Mouse (Mus musculus) right cerebral cortex, postnatal 36 days (tissue): Measurements from ENCODE around the gene B3gnt8.
A peak's percentile ranks its signal among the peaks of the same experiment; 100 is the strongest.

Experiments
- DNase-seq, 2 experiments: peaks; one replicate each; pipeline ENCODE4 v3.0.0; 2022; ENCODE audit warnings: low spot score in 2 of 2, mixed read lengths in 1 of 2

Gene B3gnt8

DNA sequence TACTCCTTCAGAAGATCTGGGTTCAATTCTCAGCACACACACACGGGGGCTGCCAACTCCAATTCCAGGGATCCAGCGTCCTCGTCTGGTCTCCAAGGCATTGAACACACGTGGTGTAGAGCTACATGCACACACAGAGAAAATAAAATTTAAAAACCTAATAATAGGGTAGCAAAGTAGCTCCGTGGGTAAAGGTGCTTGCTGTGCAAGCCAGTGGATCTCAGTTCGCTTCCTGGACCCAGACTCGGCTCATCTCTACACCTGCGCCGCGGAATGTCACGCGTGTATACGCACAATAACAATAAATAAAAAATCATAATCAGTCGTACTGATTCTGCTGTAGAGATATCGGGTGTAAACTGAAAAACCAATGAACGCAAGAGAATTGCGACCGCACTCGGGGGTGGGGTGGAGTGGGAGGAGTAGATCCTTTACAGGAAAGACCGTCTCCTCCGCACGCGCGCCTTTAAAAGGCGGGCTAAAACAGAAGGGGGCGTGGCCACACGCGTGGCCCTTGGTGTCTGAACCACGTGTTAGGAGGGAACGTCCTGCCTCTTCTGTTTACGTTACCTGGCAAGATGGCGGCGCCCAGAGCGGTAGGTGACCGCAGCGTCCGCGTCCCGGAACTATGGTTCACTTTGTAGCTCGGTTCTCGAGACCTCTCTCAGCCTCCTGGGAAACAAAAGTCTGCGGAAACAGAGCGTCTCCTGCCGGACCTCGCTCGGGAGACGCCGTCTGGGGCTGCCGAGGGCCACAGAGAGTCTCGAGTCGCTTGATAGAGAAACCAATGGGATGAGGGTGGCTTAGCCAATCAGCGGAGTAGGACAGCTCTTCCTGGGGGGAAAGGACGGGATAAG, 7.4 kb upstream of the B3gnt8 start, which contains the start of gene Dmac2:
TSS of gene Dmac2 (plus strand) at position 550 of the 857 bp plus-strand sequence.
- peak; percentile 92 to 94 for DNase-seq

DNA sequence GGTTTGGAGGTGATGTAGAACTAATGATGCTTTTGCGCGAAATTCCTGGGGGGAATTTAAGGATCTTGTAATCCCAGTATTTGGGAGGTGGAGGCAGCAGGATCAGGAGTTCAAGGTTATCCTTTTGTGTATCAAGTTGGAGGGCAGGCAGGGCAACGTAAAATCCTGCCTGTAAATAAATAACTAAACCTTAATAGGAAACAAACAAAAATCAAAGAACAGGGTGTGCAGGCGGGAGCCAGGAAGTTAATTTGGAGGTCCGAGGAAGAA, 6.8 kb upstream of the B3gnt8 start:
- DNase-seq: no peak

DNA sequence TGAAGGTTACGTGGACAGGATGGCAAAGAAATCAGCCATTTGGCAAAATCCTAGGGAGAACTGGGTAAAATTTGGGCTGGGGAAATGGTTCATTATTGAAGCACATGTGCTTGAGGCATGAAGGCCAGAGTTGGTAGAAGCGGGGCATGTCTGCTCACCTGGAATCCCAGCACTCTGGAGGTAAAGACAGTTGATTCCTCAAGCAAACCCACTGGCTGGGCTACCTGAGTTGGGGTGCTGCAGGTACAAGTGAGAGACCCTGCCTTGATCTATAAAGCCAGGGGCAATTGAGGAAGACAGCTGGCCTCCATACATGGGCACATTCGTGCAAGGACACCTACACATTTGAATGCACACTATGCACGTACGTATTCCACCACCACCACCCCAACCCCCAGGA, 6.4 kb upstream of the B3gnt8 start:
- DNase-seq: no peak

DNA sequence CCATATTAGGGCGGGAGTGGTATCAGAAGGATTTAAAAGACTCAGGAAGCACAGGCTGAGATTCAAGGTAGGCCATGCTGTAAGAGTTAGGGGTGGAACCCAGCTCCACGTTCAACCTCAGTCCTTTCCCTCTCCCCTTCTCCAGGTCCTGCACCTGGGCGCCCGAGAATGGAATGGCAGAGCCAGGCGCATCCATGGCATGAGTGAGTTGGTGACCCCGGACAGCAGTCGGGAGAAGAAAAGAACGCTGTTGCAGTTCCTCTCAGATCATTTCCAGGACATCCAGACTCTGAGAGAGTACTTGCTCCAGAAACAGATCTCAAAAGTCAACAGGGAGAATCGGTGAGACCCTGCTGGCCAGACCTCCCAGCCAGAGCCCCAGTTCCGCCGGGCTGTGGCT, 5.7 kb upstream of the B3gnt8 start:
- no peak for DNase-seq

DNA sequence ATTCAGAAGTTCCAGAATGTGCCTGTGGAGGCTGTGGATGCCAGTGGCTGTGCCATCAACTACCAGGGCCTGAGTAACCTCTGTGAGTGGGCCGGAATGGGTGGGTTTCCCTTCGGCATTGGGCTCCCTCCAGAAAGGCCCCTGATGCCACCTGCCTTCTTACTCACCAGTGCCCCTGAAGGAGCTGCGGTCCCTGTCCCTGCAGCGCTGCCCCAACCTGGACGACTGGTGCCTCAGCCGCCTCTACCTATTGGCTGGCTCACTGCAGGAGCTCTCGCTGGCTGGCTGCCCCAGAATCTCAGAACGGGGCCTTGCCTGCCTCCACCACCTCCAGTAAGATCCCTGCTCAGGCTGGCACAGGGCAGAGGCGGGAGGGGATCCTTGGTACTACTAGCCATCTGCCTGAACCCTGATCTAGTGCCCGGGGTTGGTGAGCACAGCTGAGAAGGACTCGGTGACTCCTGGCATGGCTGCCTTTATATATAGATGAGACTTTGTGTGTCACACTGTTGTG, 2.5 kb upstream of the B3gnt8 start:
- DNase-seq: no peak

DNA sequence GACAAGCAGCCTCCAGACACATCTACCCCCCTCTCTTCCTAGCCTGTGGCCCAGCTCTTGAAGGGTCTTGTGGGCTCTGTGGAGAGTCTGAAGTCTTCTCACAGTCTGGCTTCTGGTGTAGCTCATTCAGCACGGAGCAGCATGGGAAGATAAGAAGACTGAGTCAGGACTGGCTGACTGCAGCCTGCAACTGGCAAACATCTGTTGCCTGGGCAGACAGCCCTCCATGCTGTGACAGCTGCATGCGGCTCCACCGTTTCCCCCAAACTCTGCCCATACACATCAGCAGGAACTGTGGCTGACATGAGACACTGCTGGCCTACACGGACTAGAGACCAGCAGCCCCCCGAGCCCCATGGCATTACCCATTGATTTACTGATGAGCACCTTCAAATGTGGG, 1.6 kb upstream of the B3gnt8 start:
- DNase-seq: no peak

DNA sequence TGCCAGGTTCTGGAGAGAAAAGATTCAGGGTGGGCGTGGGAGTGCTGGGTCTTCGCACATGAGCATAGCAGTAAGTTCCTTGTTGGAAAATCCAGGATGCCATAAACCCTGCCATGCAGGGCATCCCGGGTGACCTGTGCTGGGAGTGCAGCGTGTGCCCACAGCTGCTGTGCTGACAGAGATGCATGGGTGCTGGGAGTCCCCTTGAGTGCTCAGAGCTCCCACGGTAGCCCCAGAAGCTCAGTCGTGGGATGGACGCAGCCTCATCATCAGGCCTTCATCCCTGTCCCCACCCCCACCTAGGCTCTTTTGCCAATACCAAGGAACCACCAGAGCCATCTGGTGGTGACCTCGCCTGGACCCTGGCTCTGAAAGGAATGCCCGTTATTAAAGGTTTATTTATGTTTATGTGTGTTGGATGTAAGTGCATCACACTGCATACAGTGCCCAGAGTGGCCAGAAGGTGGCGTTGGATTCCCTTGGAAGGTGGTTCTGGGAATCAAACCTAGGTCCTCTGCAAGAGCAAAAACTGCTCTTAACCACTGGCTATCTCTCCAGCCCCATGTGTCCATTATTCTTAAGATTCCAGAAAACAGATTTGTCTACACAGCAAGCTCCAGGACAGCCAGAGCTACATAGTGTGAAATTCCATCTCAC, 732 bp upstream of the B3gnt8 start:
- no peak for DNase-seq

DNA sequence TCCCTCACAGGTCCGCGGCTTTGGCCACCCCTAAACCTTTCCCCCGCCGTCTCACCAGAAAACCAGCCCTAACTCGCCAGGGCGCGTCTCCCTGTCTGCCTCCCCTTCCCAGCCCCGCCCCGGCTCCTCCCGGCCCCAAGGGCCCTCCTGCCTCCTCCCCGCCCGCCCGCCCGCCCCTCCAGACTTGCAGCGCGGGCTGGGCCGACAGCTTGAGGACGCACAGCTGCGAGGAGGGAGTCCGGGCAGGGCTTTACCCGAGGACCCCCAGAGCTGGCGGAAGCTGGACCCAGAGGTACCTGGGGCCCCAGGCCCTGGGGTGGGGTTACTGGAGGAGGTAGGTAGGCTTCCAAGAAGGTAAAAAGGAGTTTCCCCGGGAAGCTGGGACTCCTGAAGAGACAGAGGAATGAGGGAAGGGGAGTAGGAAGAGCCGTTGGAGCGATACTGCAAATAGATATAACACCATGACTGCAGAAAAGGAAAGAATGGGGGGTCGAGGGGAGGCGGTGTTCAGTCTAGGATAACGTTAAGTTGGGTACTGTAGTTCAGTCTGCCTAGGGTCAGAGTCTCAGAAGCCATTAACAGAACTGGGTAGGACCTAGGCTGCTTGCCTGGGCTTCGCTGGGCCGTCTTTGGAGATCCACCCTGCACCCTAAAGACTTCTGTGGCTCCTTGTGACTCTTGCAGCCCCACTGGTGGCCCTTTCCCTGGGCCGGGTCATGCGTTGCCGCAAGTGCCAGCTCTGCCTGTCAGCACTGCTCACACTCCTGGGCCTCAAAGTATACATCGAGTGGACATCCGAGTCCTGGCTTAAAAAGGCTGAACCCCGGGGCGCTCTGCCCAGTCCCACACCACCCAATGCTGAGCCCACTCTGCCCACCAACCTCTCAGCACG, 1.2 kb downstream of the B3gnt8 start:
- DNase-seq: no peak

DNA sequence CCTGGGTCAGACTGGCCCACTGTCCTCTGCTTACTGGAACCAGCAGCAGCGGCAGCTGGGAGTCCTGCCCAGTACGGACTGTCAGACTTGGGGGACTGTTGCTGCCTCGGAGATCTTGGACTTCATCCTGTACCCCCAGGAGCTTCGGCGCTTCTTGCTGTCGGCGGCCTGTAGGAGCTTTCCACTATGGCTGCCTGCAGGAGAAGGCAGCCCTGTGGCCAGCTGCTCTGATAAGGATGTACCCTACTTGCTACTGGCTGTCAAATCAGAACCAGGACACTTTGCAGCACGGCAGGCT, 1.8 kb downstream of the B3gnt8 start:
- DNase-seq: no peak

DNA sequence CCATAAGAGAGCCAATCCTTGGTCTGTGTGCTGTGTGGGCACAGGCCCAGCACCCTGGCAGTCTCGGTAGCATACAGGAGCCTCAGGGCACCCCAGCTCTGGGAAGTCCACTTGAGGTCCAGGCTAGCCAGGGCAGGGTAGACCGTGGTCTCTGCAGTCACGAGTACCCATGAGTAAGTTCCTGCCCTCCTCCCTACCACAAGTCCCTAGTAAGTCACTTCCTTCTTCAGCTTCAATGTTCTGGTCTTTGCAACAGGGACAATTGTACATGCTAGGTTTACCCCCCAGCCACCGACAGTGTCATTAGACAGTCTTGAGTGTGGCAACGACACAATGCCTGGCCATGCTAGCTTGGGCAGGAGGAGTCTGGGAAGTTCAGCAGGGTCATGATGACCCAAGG, 6.2 kb downstream of the B3gnt8 start:
- DNase-seq: no peak

DNA sequence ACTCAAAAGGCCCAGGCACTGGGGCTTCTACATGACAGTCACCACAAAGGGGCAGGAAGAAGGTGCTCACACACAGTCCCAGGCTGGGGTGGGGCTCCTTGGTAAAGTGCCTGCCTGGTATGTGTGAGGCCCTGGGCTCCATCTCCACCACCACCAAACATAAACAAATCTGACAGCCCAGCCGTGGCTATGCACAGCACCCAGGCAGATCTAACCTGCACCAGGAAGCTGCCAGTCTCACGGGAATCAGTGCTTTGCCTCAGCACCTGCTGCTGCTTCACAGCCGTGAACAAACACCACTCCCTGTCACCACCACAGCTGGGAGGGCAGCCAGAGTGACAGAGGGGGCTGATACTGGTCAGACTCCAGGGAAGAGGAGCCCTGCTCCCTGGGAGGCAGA, 9.9 kb downstream of the B3gnt8 start:
- DNase-seq: no peak

DNA sequence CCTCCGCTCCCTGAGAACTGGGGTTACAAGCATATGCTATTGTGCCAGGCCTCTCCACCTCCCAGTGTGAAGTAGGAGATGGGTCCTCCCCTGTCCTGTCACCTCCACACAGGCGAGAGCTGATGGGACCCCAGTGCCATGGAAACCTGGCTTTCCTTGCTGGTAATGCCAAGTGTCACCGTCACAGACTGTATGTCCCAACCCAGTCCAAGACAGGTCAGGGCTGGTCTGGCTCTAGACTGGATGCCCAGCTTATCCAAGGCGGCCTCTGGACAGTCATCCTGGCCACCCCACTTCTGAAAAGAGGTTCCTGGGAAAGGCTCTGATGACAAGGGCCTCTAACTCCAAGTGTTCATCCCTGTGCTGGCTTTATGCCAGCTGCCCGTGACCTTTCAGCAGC, 10.6 kb downstream of the B3gnt8 start:
- DNase-seq: no peak

DNA sequence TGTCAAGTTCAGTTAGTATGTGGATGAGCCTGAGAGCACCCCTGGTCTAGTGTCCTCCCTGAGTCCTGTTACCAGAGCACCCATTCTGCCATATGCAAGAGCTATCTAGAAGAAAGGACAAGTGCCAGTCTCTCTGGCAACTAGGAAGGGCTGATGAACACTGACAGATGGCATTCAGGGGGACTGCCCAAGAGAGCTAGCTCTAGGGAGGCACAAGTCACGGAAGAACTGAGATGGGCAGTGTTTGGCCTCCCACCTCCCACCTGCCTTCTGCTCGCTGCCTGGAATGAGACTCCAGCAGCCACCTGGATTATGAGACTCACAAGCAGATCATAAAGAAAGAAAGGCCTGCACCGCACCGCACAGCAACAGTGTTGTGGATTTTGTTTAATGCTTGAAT, 13.3 kb downstream of the B3gnt8 start:
- DNase-seq: peak; percentile 50 to 53

DNA sequence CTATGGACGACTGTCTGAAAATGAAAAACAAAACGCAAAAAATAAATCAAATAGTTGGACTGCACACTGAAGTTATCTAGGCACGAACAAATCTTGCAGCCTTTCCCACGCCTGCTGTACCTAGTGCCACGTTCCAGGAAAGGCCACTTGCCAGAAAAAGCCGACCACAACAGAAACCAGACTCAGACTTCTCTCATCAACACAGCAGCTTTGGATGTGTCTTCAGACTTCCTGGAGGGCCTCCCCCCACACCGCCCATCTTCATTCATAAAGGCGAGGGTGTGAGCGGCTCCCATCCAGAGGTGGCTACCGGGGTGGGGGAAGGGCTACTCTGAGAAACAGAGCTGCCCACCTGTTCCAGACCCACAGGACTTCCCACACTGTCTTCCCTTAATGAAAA, 17.7 kb downstream of the B3gnt8 start:
- no peak for DNase-seq

DNA sequence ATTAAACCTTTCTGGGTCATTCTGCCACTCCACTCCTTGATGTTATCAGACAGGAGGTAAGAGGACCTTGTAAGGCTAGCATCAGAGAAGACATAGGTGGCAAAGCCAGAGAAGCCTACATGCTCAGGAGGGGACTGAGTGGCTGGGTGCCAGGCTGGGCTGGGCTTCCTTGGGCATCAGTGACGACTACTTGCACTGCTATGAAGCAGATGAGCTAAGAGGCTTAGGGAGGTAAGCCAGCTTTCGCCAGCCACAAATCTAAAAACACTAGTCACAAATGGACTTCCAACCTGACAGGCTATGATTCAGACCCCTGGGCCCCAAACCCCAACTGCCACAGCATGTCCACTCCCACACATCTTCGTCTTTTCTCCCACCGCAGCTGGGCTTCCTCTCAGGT, 18.2 kb downstream of the B3gnt8 start:
- DNase-seq: no peak

DNA sequence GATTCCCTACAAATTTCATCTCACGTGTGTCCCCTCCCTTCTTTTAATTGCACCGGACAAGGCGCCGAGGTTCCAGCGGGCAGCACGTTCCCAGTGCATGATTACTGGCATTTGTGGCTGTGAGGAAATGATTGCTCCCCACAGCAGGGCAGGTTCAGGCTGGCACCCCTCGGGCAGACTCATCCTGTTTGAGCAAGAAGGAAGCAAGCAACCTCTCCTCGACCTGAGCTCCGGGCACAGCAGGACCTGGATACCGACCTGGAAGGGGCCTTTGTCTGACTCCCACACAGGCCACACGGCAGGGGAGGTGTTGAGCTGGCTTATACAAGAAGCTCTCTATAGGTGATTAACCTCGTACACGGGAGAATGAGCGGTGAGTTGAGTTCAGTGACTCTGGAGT, 18.6 kb downstream of the B3gnt8 start:
- DNase-seq: no peak

DNA sequence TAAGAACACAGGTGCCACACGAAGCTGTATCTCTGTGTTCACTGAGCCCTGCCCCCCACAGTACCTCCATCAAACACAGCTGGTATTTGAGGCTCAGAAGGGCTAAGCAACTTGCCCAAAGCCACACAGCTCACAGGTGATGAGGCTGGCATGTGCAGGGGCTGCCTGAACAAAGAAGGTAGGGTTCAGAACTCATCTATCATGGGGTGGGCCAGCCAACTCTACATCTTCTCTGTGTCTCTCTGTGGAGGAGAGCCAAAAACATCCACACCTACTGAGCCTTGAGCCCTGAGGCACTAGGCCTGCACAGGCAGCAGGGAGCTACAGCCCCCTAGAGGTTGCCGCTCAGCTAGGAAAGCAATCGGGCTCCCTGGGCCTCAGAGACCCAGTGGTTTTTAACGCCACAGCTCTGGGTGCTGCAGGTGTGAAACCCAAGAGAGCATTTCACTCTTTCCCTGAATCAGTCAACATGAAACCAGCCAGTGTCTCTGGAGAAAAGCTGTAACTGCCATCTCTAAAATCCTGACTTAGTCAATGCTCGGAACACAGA, 21.2 kb downstream of the B3gnt8 start:
- DNase-seq: no peak

DNA sequence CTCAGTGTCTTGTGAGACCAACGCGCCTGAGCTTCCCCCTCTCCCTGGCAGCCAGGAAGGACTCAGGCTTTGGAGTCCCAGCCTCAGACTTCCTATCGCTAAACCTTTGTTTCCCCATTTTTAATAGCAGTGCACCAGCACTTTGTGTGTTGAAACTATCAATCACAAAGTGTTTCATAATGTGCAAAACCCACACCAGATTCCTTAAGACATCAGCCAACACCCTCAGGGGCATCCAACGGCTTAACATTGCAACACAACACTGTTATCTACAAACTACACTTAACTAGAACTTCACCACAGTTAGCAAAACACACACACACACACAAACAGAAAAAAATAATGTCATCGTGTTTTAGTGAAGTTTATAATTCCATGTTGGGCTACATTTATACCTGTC, 23.4 kb downstream of the B3gnt8 start:
- DNase-seq: no peak

DNA sequence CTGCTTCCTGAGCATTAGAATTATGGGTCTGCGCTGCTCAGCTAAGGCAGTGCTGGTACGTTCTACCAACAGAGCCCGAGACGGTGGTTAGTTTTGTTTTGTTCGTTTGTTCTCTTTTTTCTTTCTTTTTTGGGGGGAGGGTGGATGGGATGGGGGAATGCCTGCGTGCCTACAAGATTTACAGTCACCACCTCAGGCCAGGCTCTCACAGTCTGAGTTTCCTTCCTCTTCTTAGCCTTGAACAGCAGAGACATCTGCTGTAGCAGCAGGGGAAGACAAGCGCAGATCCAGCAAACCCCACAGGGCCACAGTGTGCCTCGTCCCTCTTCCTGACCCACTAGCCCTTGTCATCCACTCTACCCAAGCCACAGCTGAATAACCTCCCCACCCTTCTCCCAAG, 24.8 kb downstream of the B3gnt8 start:
- no peak for DNase-seq

DNA sequence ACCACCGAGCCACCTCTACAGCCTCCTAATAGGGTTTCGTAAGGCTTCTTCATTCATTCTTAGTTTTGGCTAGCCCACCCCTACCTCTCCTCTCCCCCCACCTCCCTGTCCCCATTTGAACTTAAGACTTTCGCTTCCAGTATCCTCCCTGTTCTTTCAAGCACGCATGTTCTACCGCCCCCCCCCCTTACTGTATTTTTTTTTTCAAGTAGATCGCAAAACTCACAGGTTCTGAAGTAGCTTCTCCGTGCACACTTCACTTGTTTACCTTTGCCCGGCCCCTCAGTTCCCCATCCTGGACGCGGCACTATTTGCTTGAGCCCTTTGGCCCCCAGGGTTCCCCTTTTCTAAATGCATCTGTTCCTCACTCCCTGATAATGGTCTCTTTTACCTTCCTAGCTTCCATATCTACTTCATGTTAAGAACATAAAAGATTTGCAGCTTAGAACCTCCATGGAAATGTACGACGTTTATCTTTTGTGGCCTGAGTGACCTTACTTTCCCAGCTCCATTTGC, 25.8 kb downstream of the B3gnt8 start:
- DNase-seq: no peak

DNA sequence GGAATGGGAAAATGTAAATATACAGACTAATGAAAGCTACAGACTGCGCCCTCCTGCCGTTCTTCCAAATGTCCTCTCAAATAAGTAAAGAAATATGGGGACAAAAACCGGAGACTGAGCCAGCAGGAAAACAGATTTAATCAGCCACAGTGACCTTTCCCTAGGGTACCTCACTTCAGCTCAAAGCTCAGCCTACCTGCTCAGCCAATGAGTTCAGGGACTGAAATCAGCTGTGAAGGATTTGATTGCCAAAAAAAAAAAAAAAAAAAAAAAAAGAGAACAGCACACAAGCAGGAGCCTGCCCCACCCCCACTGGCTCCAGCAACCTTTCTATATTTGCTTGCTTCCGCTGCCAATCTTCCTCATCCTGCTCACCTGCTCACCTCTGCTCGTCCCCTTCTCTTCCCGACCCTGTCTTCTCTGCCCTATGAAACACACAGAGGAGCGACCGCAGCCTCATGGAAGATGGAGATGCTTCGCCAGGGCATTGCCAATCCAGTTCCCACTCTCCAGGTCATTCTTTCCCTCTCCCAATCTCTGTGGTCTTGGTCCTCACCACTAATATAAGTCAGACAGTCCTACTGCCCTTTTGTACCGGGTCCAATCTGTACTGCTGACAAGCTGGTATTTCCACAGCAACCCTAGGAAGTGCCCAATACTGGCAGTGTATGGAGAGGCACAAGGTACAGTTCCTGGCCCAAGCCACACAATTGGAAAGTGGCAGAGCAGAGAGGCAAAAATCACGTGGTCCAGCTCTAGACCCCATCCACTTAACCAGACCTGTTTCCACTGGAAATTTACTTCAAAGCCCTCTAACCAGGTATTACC, 29.4 kb downstream of the B3gnt8 start:
- DNase-seq: no peak
